Mouse (Mus musculus) retina, postnatal 7 days (tissue): ENCODE data around the gene Ndufa11.

Source experiments
- DNase-seq: peaks from one replicate; pipeline ENCODE4 v3.0.0-alpha.2; 2012; ENCODE audit warnings: low read depth, low spot score

Ndufa11 gene

DNA sequence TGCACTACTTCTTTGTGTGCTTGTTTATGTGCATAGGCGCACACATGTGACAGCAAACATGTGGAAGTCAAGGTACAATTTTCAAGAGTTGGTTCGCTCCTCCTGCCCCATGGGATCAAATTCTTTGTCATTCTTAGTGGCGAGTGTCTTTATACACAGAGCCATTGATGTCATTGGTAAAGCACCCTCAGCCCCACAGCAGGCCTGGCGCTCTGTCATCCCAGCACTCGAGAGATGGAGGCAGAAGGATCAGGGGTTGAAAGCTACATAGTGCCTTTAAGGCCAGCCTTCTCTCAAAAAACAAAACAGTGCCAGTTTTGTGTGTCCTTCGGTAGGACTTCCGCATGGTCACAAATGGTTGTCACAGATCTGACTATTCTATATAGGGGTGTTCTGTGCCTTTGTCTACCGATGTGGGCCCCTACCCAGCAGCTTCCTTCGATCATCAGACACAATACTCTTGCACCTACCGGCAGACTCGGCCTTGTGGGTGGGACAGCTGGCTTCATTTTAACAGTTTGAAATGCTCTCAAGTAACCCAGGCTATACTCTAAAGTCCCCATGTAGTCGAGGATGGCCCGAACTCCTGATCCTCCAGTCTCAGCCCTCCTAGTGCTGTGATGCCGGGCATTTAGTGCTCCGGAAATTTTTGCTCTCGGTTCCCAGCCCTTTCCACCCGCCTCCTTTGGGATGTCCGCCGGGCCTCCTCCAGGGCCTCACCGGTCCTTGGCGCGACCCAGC lies 1.5 kb upstream of the Ndufa11 start:
- no peak for DNase-seq

GRCm38 (mm10) chr17:56716655-56717362 lies 758 bp upstream of the Ndufa11 start:
- peak; percentile 99 for DNase-seq

DNA sequence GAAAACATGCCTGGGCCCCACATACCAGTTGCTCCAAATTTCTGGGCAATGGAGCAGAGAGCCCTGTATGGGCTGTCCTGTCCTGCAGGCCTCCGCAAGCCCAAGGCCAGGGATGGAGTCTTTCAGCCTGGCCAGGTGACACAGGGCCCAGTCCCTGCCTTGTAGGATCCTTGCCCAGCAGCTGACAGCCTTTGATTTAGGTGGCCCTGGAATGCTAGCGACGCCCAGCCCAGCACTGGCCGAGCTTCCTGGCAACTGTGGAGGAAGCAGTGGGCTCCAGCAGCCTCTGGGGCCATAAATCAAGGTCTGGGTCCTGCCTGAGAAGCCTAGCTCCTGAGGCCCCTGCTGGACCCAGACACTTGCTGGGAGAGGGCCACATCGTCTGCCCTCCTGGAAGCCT lies 4.9 kb downstream of the Ndufa11 start:
- DNase-seq, result no peak

GRCm38 (mm10) chr17:56723419-56724161 lies 6.0 kb downstream of the Ndufa11 start:
- DNase-seq, result no peak

GRCm38 (mm10) chr17:56727029-56727649 lies 9.6 kb downstream of the Ndufa11 start:
- DNase-seq, result no peak

GRCm38 (mm10) chr17:56727659-56728058 lies 10.1 kb downstream of the Ndufa11 start:
- no peak for DNase-seq

- no peak for DNase-seq
These were observed 10.6 kb downstream of the Ndufa11 start for GRCm38 (mm10) chr17:56728117-56728516.

DNA sequence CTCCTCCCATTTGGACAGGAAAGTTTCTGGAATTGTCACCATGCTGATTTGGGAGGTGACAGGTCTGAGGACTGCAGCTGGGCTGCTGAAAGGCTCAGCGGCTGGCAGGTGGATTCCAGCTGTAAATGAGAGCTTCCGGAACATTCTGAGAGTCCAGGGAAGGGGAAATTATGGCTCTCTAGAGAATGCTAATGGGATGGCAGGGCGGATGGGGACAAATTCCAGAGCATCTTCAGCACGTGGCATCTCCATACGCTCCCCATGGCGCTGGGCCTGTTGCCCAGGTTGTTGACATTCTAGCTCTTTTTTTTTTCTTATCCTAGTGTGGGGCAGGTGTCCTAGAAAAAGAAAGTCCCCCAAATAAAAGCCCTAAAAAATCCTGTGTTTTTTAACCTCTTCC lies 11.6 kb downstream of the Ndufa11 start:
- DNase-seq, result no peak

DNA sequence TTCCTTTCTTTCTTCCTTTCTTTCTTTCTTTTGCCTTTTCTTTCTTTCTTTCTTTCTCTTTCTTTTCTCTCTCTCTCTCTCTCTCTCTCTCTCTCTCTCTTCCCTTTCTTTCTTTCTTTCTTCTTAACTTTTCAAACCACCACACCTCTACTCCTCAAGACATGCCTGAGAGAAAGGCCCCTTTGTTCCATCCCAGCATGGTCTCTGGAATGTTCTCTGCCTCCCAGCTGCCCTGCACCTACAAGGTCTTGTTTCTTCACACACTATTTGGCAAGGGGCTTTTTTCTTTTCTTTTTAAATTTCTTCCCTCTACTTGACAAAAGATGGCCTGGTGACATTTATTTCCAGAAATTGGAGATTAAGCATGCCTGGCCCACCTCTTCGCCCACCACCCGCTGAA lies 12.1 kb downstream of the Ndufa11 start:
- DNase-seq, result no peak

GRCm38 (mm10) chr17:56736534-56736933 lies 19.0 kb downstream of the Ndufa11 start:
- no peak for DNase-seq

DNA sequence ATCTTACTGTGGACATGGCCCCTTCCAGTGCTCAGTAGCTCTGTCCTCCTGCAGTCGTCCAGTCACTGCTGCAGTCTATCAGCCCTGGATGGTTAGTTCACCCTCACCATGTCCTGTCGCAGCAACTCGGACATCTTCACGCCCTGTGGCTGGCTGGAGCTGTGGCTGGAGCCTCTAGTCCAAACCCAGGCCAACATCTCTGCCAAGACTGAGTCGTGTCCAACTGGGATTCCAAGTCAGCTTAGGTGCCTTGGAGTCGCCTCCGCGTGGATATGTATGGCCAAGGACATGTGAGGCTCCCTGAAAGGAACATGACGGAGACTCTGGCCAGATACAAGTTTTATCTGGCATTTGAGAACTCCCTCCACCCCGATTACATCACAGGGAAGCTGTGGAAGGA lies 20.7 kb downstream of the Ndufa11 start:
- no peak for DNase-seq

DNA sequence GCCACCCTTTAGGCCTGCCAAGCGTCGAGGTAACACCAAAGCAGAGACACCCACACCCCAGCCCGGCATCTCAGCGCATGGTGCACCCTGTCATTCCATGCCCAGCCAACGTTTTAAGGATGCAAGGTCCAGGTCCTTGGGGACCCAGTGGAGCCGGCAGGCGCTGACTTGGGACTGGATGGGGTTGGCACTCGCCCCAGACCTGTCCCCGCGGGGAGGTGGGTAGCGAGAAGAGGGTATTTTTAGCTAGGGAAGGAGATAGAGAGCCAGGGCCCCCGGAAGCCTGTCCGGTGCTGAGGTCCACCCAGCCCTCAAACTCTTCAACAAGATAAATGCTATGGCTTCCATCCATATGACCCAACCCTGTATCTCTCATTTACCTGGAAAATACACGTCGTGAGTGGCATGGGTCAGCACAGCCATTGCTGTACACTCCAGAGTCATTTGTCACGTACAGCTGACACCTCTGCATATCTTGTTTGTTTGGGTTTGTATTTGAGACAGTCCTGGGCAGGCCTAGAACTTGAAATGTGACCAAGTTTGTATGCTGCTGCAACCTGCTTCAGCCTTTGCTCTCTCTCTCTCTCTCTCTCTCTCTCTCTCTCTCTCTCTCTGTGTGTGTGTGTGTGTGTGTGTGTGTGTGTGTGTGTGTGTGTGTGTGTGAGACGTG lies 22.7 kb downstream of the Ndufa11 start:
- no peak for DNase-seq

DNA sequence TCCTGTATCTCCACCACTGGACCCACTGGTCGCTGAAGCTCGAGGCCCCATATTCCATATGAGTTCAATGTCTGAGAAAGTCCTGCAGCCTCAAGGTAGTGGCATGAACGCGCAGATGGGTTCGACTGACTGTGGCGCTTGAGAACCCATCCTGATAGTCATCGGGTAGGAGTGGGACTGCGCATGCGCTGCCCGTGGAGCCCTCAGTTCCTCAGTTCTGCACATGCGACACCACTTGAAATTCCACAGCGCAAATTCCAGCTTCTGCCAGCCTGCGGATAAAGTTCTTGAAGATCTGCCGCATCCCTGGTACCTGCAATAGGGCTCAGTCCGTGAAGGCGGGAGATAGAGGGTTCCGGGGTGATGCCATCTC lies 23.2 kb downstream of the Ndufa11 start:
- no peak for DNase-seq

DNA sequence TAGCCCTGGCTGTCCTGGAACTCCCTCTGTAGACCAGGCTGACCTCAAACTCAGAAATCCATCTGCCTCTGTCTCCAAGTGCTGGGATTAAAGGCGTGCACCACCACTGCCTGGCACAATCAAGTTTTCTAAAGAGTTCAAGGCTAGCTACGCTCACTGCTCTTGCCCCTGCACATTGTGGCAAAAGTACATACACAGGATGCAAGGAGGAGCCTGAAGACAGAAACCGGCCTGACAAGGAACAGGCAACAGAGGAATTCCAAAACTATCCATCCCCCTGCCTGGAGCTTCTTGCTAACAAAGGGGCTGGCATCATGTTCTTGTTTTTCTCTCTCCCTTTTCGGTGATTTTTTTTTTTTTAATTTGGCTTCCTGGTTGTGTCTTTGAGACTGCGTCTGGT lies 26.6 kb downstream of the Ndufa11 start:
- no peak for DNase-seq

- DNase-seq, result no peak
These were observed 34.0 kb downstream of the Ndufa11 start for GRCm38 (mm10) chr17:56751404-56752072.

DNA sequence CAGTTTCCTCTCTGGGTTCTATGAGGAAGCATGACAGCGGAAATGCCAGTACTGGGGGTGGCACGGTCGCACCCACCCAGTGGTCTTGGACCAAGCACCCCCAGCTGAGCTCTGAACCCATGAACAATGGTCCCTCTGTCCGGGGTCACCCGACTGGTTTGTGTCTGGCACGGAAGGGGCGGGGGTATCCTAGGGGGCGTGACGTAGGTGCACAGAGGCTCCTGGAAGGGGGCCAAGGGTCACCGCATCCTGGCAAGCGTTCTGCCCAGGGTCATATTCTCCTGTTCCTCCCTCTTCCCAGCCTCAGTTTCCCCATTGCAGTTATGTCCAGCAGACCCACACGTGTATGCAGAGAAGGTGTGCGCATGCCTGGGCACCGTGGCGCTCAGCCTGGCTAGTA lies 35.9 kb downstream of the Ndufa11 start:
- DNase-seq, result no peak

DNA sequence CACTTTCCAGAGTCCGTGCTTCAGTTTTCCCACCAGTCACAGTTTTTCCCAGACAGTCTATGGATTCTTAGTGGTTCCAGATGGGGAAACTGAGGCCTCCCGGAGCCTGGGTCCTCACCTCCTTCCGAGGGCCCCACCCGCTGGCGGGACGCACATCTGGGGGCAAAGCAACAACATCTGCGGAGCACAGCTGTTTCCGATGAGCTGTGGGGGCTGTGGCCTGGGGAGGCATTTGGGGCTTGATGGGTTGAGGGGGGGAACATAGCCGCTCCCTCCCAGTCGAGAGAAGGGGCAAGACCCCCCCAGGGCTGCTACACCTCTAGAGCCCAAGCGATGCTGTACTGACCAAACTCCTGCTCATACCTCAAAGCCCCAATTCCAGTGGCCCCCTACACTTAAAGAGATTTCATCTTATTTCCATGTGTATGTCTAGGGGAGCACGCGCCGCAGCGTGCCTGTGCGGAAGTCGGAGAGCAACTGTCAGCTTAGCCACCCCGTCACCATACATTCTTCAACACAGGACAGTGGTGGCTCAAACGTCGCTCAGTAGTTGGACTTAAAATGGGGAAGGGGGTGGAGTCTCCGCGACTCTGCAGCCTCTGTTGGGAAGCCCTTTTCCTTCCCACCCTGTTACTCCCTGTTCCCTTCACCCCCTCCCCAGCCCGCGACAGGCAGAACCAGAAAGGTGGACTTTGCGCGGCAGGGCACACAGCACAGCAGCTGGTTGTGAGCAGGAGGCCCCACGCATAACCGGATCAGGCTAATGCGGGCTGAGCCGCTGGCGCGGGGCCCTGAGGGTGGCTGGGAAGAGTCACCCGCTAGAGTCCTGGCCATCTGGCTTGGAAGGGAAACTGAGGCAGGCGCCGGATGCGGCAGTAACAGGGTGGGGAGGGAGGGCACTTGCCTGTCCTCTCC lies 37.0 kb downstream of the Ndufa11 start:
- DNase-seq, result peak; percentile 45

- DNase-seq, result no peak
These were observed 39.3 kb downstream of the Ndufa11 start for GRCm38 (mm10) chr17:56756703-56757399.

- DNase-seq, result peak; percentile 82
These were observed 40.0 kb downstream of the Ndufa11 start, which contains the start of gene Nrtn for GRCm38 (mm10) chr17:56757416-56758123. Gene Nrtn (minus strand): TSS chr17:56757530.
